In genomic region chr7:121082949-121083513, GRCm38 (mm10) we compare ENCODE assay signal across 12 mouse cellular contexts. TPM values are rescaled to one million over a fixed set of nuclear protein-coding genes. Genes with fewer than 3 reads are reported as not detected.
A peak's percentile ranks its signal among the peaks of the same experiment; 100 is the strongest.
DNase-seq lines count a peak whose midpoint lies in the region; ATAC-seq lines count a peak whose summit lies in the region.
"Had no signal": no experiment of that assay in that cellular context is flagged by ENCODE, and none has a peak within 500 bp of the region (broad histone marks: within the 10 kb centered on the region; RNA-seq: fewer than 3 reads in every experiment).

No protein-coding gene starts in this region.

- H3K27ac ChIP-seq in heart, embryonic 12.5 days (ENCODE audit: poor library complexity, severe bottlenecking), result no peak overlapping the region
- H3K27ac ChIP-seq in hindbrain, embryonic 15.5 days (replicated peaks), result no peak overlapping the region
- H3K27ac ChIP-seq: heart, embryonic 10.5 days had no signal

- peak; percentile 83 for DNase-seq in heart, adult 11 months
- DNase-seq in right cerebral cortex, postnatal 10 days (ENCODE audit: low spot score in 2 of 2), result peak; percentile 48 to 50
- no peak for DNase-seq in right cerebral cortex, postnatal 36 days (ENCODE audit: low spot score in 2 of 2)
- DNase-seq in MN1 (ENCODE audit: low spot score), result no peak
- no peak for DNase-seq in adrenal gland, adult (ENCODE audit: inconsistent age in 2 of 2, low spot score in 1 of 2)
- DNase-seq: lung, adult 2 months; right cerebral cortex, adult 18-20 months; thymus, postnatal 36 days had no signal

- no peak overlapping the region for H3K4me2 ChIP-seq in heart, embryonic 12.5 days
- H3K4me2 ChIP-seq in hindbrain, embryonic 15.5 days, result no peak overlapping the region

- peaks cover 15% of the 10 kb centered on the region; the same call in 1 of the 2 replicates for H3K36me3 ChIP-seq in heart, embryonic 12.5 days
- H3K36me3 ChIP-seq in hindbrain, embryonic 15.5 days, result 0 out of 2 replicates have a peak, but pooled peaks cover 3% of the 10 kb centered on the region

- no peak for ATAC-seq in heart, embryonic 12.5 days (ENCODE audit: insufficient number of reproducible peaks, low FRiP score)
- peak; percentile 78; the same call in 1 of the 2 replicates for ATAC-seq in hindbrain, embryonic 15.5 days (ENCODE audit: low FRiP score, low read depth)
- ATAC-seq: intestine, embryonic 16.5 days had no signal

- H3K9ac ChIP-seq in heart, embryonic 12.5 days, result no peak overlapping the region
- H3K9ac ChIP-seq in hindbrain, embryonic 15.5 days, result no peak overlapping the region

- no peaks in the 10 kb centered on the region for H3K27me3 ChIP-seq in heart, embryonic 12.5 days (replicated peaks)
- H3K27me3 ChIP-seq in hindbrain, embryonic 15.5 days, result no peaks in the 10 kb centered on the region

- 76% methylated on average over 9 of the region's 9 CpGs for WGBS in heart, embryonic 12.5 days
- 58% methylated on average over 9 of the region's 9 CpGs for WGBS in hindbrain, embryonic 15.5 days

- H3K4me1 ChIP-seq in heart, embryonic 12.5 days (replicated peaks), result peaks cover 25% of the 10 kb centered on the region
- H3K4me1 ChIP-seq in hindbrain, embryonic 15.5 days (replicated peaks), result peaks cover 33% of the 10 kb centered on the region

- no peak overlapping the region for H3K4me3 ChIP-seq in heart, embryonic 12.5 days
- H3K4me3 ChIP-seq in hindbrain, embryonic 15.5 days, result no peak overlapping the region
- H3K4me3 ChIP-seq: heart, embryonic 10.5 days had no signal

- H3K9me3 ChIP-seq in heart, embryonic 12.5 days (replicated peaks), result peaks cover 4% of the 10 kb centered on the region; the same call in 1 of the 2 replicates
- no peaks in the 10 kb centered on the region for H3K9me3 ChIP-seq in hindbrain, embryonic 15.5 days
- H3K9me3 ChIP-seq: heart, embryonic 10.5 days had no signal

RNA-seq across cellular contexts. Expression of gene Otoa, which starts 1.6 kb away (rescaled TPM):
- polyA plus RNA-seq in heart, embryonic 12.5 days (2016; fragmentation: Nextera tagmentation; extraction: Ambion mirVana), result 0.26 TPM in 1 of 2 replicates, not detected in the other
- polyA plus RNA-seq in hindbrain, embryonic 15.5 days (2015; fragmentation: Nextera tagmentation; extraction: Ambion mirVana), result 0.12 and 0.27 TPM in 2 replicates

RNA-seq across cellular contexts. Expression of gene Igsf6, which starts 8.7 kb away (rescaled TPM):
- polyA plus RNA-seq in heart, embryonic 12.5 days (2016; fragmentation: Nextera tagmentation; extraction: Ambion mirVana), result 0.50 and 1.0 TPM in 2 replicates
- 0.87 and 1.7 TPM in 2 replicates for polyA plus RNA-seq in hindbrain, embryonic 15.5 days (2015; fragmentation: Nextera tagmentation; extraction: Ambion mirVana)

RNA-seq across cellular contexts. Expression of gene Mettl9, which starts 48.8 kb away (rescaled TPM):
- polyA plus RNA-seq in heart, embryonic 12.5 days (2016; fragmentation: Nextera tagmentation; extraction: Ambion mirVana), result 116 TPM in 2 replicates
- 183 and 189 TPM in 2 replicates for polyA plus RNA-seq in hindbrain, embryonic 15.5 days (2015; fragmentation: Nextera tagmentation; extraction: Ambion mirVana)

Comparison
In these comparisons a context has a peak if more than half of its experiments do, and no peak if none do; other contexts are left out.
1. DNase-seq: peak in heart, adult 11 months (single experiment) and right cerebral cortex, postnatal 10 days (2 of 2); none in right cerebral cortex, postnatal 36 days (0 of 2), MN1 (single experiment) and adrenal gland, adult (0 of 2).